Mouse (Mus musculus): ENCODE results near the gene Olfr433. TPM values are rescaled to one million over a fixed set of nuclear protein-coding genes. Genes with fewer than 3 reads are reported as not detected.
"Not testable (repeated sequence)": the region's sequence is repeated elsewhere in the genome, so short reads cannot be mapped to it uniquely, and the experiment has no call there.

Olfr433 gene
- not detected for total RNA-seq (2021)
- long read RNA-seq, experiment 1 = 0 reads
- long read RNA-seq, experiment 2 = 0 reads

DNA sequence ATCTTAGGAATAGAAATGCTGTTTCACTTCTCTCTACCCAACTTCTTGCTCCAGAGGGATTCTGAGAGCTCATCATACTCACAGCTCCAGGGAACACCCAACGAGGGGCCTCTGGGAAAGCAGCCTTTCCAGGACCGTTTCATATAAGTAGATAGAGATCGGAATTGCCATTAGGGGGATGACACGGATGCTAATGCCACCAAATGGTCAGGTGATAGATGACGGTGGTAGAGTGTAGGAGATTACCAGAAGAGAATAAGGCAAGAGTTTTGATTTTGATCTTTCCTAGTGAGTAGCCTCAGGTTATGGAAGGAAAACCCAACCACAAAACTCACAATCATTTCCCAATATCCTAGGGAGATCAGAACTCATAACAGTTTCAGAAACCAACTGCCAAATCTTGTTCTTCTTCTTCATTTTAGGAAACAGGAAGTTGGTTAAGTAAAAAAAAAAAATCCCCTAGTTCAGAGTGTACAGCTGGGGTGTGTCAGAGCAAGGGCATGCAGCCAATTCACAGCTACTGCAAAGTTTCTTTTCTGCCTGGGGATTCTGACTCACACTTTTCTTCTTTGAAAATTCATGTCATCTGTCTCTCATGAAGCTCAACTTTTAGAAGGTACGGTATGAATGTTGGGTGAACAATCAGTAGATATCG, at the start of gene Olfr433:
Gene Olfr433 (plus strand): TSS at position 183 of the 655 bp plus-strand sequence.
- DNase-seq = peak; percentile 25

GRCm38 (mm10) chr1:173995003-173995402, 45.5 kb upstream of the Olfr433 start:
- no peak for DNase-seq

GRCm38 (mm10) chr1:174004352-174005109, 36.0 kb upstream of the Olfr433 start:
- not testable (repeated sequence) for DNase-seq

- not testable (repeated sequence) for DNase-seq
Measured at GRCm38 (mm10) chr1:174007050-174007449, 33.5 kb upstream of the Olfr433 start.

DNA sequence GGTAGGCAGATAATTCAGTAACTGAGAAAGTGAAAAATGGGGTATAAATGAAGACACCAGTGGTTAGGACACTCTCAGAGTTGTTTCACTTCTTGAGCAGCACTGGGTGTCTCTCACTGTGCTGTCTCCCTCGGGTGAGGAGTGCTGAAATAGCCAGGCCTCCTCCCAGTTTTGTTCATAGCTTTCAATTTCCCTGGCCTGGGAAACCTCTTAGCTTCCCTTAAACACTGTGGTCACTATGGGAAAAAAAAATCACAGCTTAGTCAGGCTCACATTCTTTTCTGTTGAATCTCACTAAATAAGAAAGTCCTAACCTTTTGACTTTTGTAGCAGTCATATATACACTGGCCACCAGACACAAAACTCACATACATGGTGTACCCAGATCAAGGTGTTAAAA, 8.8 kb upstream of the Olfr433 start, which contains the start of gene Ifi205:
Gene Ifi205 (minus strand): TSS at position 113 of the 400 bp plus-strand sequence.
- DNase-seq = no peak

- DNase-seq = no peak
Measured at GRCm38 (mm10) chr1:174035841-174036240, 4.7 kb upstream of the Olfr433 start.

- no peak for DNase-seq
Measured at GRCm38 (mm10) chr1:174038480-174038879, 2.0 kb upstream of the Olfr433 start.

DNA sequence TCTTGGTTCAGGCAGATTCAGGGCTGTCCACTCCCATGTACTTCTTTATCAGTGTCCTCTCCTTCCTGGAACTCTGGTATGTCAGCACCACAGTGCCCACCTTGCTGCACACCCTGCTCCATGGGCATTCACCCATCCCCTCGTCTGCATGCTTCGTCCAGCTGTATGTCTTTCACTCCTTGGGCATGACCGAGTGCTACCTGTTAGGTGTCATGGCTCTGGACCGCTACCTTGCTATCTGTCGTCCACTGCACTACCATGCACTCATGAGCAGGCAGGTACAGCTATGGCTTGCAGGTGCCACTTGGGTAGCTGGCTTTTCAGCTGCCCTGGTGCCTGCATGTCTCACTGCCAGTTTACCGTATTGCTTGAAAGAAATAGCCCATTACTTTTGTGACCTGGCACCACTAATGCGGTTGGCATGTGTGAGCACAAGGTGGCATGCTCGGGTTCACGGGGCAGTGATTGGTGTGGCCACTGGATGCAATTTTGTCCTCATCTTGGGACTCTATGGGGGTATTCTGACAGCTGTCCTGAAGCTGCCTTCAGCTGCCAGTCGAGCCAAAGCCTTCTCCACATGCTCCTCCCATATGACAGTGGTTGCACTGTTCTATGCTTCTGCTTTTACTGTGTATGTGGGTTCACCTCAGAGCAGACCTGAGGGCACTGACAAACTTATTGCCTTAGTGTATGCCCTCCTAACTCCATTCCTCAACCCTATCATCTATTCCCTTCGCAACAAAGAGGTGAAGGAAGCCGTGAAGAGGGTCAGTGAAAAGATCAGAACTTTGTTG, 1.8 kb downstream of the Olfr433 start:
- not testable (repeated sequence) for DNase-seq

DNA sequence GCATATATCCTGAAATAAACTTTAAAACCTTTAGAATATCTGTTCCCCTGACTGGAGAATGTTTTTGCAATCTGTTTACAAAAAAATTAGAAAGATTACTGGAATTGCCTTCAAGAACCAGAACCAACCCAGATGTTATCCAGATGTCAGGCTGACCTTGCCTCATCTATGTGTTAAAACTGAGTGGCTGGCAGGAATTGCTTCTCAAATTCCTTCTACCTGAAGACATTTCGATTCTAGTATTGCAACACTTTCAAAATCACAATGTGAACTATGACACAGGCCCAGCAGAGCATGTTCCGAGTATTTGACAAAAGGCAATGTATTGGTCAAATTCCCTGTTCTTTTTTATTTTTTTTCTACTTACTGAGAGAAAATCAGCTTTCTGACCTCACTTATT, 3.9 kb downstream of the Olfr433 start:
- DNase-seq = no peak

- DNase-seq = not testable (repeated sequence)
Measured at GRCm38 (mm10) chr1:174048227-174048626, 7.7 kb downstream of the Olfr433 start.

DNA sequence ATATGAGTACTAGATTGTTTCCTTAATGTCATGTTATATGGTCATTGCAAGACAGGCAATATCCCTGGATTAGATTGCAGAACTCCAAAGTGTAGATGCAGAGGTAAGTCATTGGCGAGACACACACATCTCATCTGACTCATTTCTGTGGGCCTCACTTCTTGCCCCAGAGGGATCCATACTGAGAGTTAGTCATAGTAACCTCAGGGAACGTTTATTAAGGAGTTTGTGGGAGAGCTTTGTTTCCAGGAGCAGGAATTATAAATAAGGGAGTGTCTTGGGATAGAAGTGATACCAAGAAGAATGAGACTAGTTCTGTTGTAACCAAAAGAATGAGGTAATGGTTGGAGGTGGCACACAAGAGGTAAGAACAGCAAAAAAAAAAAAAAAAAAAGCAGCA, 8.4 kb downstream of the Olfr433 start, which contains the start of gene Olfr432:
Gene Olfr432 (plus strand): TSS at position 313 of the 400 bp plus-strand sequence.
- DNase-seq = no peak

DNA sequence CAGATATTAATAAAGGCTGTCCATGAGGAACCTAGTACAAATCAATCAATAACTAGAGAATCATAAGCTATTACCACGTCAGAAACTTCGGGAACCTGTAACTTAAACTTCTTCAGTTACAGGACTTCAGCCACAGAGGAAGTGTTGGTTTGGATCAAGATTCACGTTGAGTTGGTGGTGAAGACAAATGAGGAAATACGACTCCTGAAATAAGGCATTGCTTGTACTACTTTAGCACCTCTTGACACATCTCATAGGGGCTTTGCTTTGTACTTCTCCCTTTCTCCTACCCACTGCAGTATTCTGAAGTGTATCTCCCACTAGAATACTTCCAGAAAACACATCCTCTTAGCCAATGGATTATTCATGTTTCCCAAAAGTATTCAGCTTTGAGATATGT, 8.9 kb downstream of the Olfr433 start:
- DNase-seq = not testable (repeated sequence)

- DNase-seq = no peak
Measured at GRCm38 (mm10) chr1:174050532-174050931, 10.0 kb downstream of the Olfr433 start.

- no peak for DNase-seq
Measured at GRCm38 (mm10) chr1:174051515-174051914, 11.0 kb downstream of the Olfr433 start.

DNA sequence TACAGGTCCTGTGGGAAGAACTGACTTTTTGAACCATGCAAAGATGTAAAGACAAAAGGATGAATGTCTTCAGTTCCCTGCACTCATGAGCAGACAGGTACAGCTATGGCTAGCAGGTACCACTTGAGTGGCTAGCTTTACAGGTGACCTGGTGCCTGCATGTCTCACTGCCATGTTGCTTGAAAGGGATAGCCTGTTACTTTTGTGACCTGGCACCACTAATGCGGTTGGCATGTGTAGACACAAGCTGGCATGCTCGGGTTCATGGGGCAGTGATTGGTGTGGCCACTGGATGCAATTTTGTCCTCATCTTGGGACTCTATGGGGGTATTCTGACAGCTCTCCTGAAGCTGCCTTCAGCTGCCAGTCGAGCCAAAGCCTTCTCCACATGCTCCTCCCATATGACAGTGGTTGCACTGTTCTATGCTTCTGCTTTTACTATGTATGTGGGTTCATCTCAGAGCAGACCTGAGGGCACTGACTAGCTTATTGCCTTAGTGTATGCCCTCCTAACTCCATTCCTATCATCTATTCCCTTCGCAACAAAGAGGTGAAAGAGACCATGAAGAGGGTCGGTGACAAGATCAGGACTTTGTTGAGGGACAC, 11.5 kb downstream of the Olfr433 start:
- DNase-seq = no peak

- DNase-seq = no peak
Measured at GRCm38 (mm10) chr1:174052981-174053380, 12.5 kb downstream of the Olfr433 start.

DNA sequence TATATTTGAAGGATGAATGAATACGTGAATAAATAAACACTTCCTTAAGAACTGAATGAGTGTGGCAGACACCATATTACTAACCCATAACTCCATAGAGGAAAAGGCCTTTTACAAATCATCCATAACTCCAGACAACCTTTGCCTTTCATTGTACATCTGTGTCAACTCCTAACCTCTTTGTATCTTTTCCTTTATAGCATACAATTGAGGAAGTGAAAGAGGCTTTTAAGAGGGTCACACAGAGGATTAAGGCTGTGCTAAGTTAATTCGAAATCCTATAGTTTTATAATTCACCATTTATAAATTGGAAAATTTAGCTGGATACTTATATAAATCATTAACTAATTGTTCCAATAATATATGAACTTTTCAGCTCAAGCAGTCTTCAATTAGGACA, 14.7 kb downstream of the Olfr433 start:
- no peak for DNase-seq

GRCm38 (mm10) chr1:174066305-174066704, 25.8 kb downstream of the Olfr433 start, which contains the start of gene Olfr430:
TSS of gene Olfr430 (plus strand) at chr1:174066605.
- no peak for DNase-seq

- no peak for DNase-seq
Measured at GRCm38 (mm10) chr1:174084031-174084430, 43.5 kb downstream of the Olfr433 start, which contains the start of gene Olfr429. TSS of gene Olfr429 (plus strand) at chr1:174084331.
